Mouse (Mus musculus): ENCODE results near the gene Wwox. TPM values are rescaled to one million over a fixed set of nuclear protein-coding genes. Genes with fewer than 3 reads are reported as not detected.

Wwox gene
- total and polyA plus RNA-seq, 3 experiments, result 7.6 to 61.8 (median 12.2) TPM

- no peak for DNase-seq (ENCODE audit: low read depth, low spot score)
- no peaks in the 10 kb centered on the region for H3K36me3 ChIP-seq (ENCODE audit: control insufficient read depth in 1 of 2, insufficient read depth in 2 of 2, low read length in 2 of 2)
- H3K9ac ChIP-seq (ENCODE audit: control insufficient read depth, low read depth, low read length, poor library complexity, severe bottlenecking), result no peak overlapping the region
- no peaks in the 10 kb centered on the region for H3K9me3 ChIP-seq (replicated peaks; ENCODE audit: insufficient read depth, low read length)
- no peaks in the 10 kb centered on the region for H3K27me3 ChIP-seq (ENCODE audit: control insufficient read depth in 1 of 2, insufficient read depth in 2 of 2, low read length in 2 of 2)
- no peaks in the 10 kb centered on the region for H3K79me2 ChIP-seq (ENCODE audit: control insufficient read depth, insufficient read depth, low read length, poor library complexity)
- H3K27ac ChIP-seq (ENCODE audit: control insufficient read depth, low read depth, low read length), result no peak overlapping the region
- no peaks in the 10 kb centered on the region for H3K4me1 ChIP-seq (ENCODE audit: control insufficient read depth in 1 of 2, insufficient read depth in 2 of 2, low read length in 2 of 2)
- TF ChIP-seq POLR2AphosphoS5 (IDR thresholded peaks at IDR 0.05; ENCODE audit: borderline replicate concordance, low read depth, low read length) (no peak), ZNF384 (IDR thresholded peaks at IDR 0.05; ENCODE audit: low read depth, low read length) (no peak), E2F4 (IDR thresholded peaks at IDR 0.05; ENCODE audit: borderline replicate concordance, low read depth, low read length) (no peak)
- no peak overlapping the region for H3K4me3 ChIP-seq (ENCODE audit: control insufficient read depth in 1 of 2, insufficient read depth in 1 of 2, low read depth in 2 of 2, low read length in 2 of 2)
Measured at GRCm38 (mm10) chr8:115160407-115160806, 721.0 kb downstream of the Wwox start.

- Histone ChIP-seq H3K27me3 (ENCODE audit: control insufficient read depth in 1 of 2, insufficient read depth in 2 of 2, low read length in 2 of 2) (no peaks in the 10 kb centered on the region), H3K9me3 (replicated peaks; ENCODE audit: insufficient read depth, low read length) (no peaks in the 10 kb centered on the region)
Measured at GRCm38 (mm10) chr8:115161520-115161919, 722.1 kb downstream of the Wwox start.

GRCm38 (mm10) chr8:115164872-115165271 is 725.4 kb downstream of the Wwox start:
- no peaks in the 10 kb centered on the region for H3K4me1 ChIP-seq (ENCODE audit: control insufficient read depth in 1 of 2, insufficient read depth in 2 of 2, low read length in 2 of 2)
- no peaks in the 10 kb centered on the region for H3K79me2 ChIP-seq (ENCODE audit: control insufficient read depth, insufficient read depth, low read length, poor library complexity)
- H3K36me3 ChIP-seq (ENCODE audit: control insufficient read depth in 1 of 2, insufficient read depth in 2 of 2, low read length in 2 of 2), result no peaks in the 10 kb centered on the region
- TF ChIP-seq BHLHE40 (IDR thresholded peaks at IDR 0.05; ENCODE audit: borderline replicate concordance, low read depth, low read length) (no peak), NRF1 (IDR thresholded peaks at IDR 0.05; ENCODE audit: insufficient read depth, low read depth, low read length, poor library complexity, severe bottlenecking) (no peak), MYC (IDR thresholded peaks at IDR 0.05; ENCODE audit: low read depth, low read length) (no peak), ZMIZ1 (IDR thresholded peaks at IDR 0.05; ENCODE audit: low read depth, low read length) (no peak), SMC3 (IDR thresholded peaks at IDR 0.05; ENCODE audit: low read depth, low read length) (no peak), ELF1 (IDR thresholded peaks at IDR 0.05; ENCODE audit: low read depth, low read length) (no peak)
- no peak for DNase-seq (ENCODE audit: low read depth, low spot score)
- no peaks in the 10 kb centered on the region for H3K9me3 ChIP-seq (replicated peaks; ENCODE audit: insufficient read depth, low read length)
- H3K27ac ChIP-seq (ENCODE audit: control insufficient read depth, low read depth, low read length), result no peak overlapping the region
- H3K9ac ChIP-seq (ENCODE audit: control insufficient read depth, low read depth, low read length, poor library complexity, severe bottlenecking), result no peak overlapping the region
- no peak overlapping the region for H3K4me3 ChIP-seq (ENCODE audit: control insufficient read depth in 1 of 2, insufficient read depth in 1 of 2, low read depth in 2 of 2, low read length in 2 of 2)
- no peaks in the 10 kb centered on the region for H3K27me3 ChIP-seq (ENCODE audit: control insufficient read depth in 1 of 2, insufficient read depth in 2 of 2, low read length in 2 of 2)

More at GRCm38 (mm10) chr8:115161520-115161919, 722.1 kb downstream of the Wwox start:
- no peak for DNase-seq (ENCODE audit: low read depth, low spot score)
- H3K79me2 ChIP-seq (ENCODE audit: control insufficient read depth, insufficient read depth, low read length, poor library complexity), result no peaks in the 10 kb centered on the region
- H3K9ac ChIP-seq (ENCODE audit: control insufficient read depth, low read depth, low read length, poor library complexity, severe bottlenecking), result no peak overlapping the region
- no peaks in the 10 kb centered on the region for H3K4me1 ChIP-seq (ENCODE audit: control insufficient read depth in 1 of 2, insufficient read depth in 2 of 2, low read length in 2 of 2)
- H3K27ac ChIP-seq (ENCODE audit: control insufficient read depth, low read depth, low read length), result no peak overlapping the region
- no peak overlapping the region for H3K4me3 ChIP-seq (ENCODE audit: control insufficient read depth in 1 of 2, insufficient read depth in 1 of 2, low read depth in 2 of 2, low read length in 2 of 2)
- TF ChIP-seq ETS1 (IDR thresholded peaks at IDR 0.05; ENCODE audit: low read depth, low read length) (no peak), EP300 (IDR thresholded peaks at IDR 0.05; ENCODE audit: low read depth in 1 of 2, low read length in 2 of 2) (no peak), JUND (IDR thresholded peaks at IDR 0.05; ENCODE audit: low read depth, low read length) (no peak), MAZ (IDR thresholded peaks at IDR 0.05; ENCODE audit: low read depth, low read length) (no peak), GATA1 (IDR thresholded peaks at IDR 0.05; ENCODE audit: low read depth, low read length) (no peak), USF1 (IDR thresholded peaks at IDR 0.05; ENCODE audit: low read depth, low read length) (no peak), CTCF (IDR thresholded peaks at IDR 0.05 in 2 of 3, conservative IDR thresholded peaks at IDR 0.05 in 1 of 3; ENCODE audit: control insufficient read depth in 1 of 3, insufficient read depth in 1 of 3, low read depth in 2 of 3, low read length in 3 of 3, poor library complexity in 1 of 3, severe bottlenecking in 1 of 3) (no peak), SMC3 (IDR thresholded peaks at IDR 0.05; ENCODE audit: low read depth, low read length) (no peak), GABPA (IDR thresholded peaks at IDR 0.05; ENCODE audit: low read depth, low read length) (no peak), TCF12 (IDR thresholded peaks at IDR 0.05; ENCODE audit: low read depth, low read length) (no peak), ZC3H11A (IDR thresholded peaks at IDR 0.05; ENCODE audit: low read depth, low read length) (no peak), MAFK (IDR thresholded peaks at IDR 0.05; ENCODE audit: borderline replicate concordance, low read depth, low read length) (no peak), RCOR1 (IDR thresholded peaks at IDR 0.05; ENCODE audit: low read depth, low read length) (no peak), CHD1 (IDR thresholded peaks at IDR 0.05; ENCODE audit: low read depth, low read length) (no peak), E2F4 (IDR thresholded peaks at IDR 0.05; ENCODE audit: borderline replicate concordance, low read depth, low read length) (no peak), MAX (IDR thresholded peaks at IDR 0.05; ENCODE audit: low read length) (no peak)
- no peaks in the 10 kb centered on the region for H3K36me3 ChIP-seq (ENCODE audit: control insufficient read depth in 1 of 2, insufficient read depth in 2 of 2, low read length in 2 of 2)
